Mouse (Mus musculus) liver, postnatal 0 days (tissue): ENCODE measurements around the gene 4921517D22Rik.
"Not testable (repeated sequence)": the region's sequence is repeated elsewhere in the genome, so short reads cannot be mapped to it uniquely, and the experiment has no call there.

ENCODE experiments used
- CTCF ChIP-seq: sonication (generic); IDR thresholded peaks from 2 replicates; pipeline ENCODE4 v1.5.1; 2016; ENCODE audit warnings: antibody characterized with exemption, low read depth
- EP300 ChIP-seq: IDR thresholded peaks from 2 replicates; pipeline ENCODE4 v1.6.1; 2016; ENCODE audit warnings: antibody characterized with exemption, low read depth, mild to moderate bottlenecking

GRCm38 (mm10) chr13:59711984-59712383, 18.1 kb upstream of the 4921517D22Rik start, which contains the start of gene Spata31d1b:
- not testable (repeated sequence) for TF ChIP-seq CTCF, EP300
